8 mouse cellular contexts compared by ENCODE assay signal in the genomic region with DNA sequence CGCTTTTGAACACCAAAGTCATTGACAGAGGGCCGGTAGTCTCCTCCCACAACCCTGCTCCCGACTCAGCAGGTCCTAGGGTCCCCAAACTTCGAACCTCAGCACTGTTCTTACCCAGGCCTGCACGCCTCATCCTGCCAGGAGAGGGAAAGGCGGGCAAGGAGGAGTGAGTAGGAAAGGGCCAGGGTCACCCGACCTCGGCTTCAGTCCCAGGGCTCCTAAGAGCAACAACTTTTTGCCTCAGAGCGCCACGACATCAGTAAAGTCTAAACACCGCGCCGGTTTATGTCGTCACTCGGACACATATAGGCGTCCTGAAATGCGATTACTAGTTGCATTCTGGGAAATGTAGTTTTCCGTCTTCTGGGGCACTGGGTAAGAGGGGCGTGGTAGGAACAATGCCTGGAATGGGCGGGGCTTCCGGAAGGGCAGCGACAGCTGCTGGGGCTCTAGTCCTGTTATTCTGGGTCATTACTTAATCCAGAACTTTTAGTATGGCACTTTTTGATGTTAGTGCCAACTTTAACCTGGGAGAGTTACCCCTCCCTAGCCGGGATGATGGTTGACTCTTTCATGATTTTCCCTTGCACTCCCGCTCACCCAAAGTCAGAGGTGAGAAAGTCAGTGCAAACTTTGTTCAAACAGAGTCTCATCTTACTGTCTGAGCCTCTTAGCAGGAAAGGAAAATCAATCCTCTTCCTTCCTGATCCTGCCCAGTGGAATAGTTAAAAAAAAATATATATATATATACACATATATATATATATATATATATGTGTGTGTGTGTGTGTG. TPM values are rescaled to one million over a fixed set of nuclear protein-coding genes. Genes with fewer than 3 reads are reported as not detected.
A peak's percentile ranks its signal among the peaks of the same experiment; 100 is the strongest.
DNase-seq lines count a peak whose midpoint lies in the region; ATAC-seq and TF ChIP-seq lines count a peak whose summit lies in the region.

A gene (minus strand): TSS at position 310 of the 792 bp plus-strand sequence.

- WGBS in heart, embryonic 12.5 days = 2% methylated on average over 24 of the region's 24 CpGs
- under 1% methylated on average over 24 of the region's 24 CpGs for WGBS in kidney, postnatal 0 days
- WGBS in liver, embryonic 11.5 days = 1% methylated on average over 24 of the region's 24 CpGs
- WGBS in stomach, embryonic 14.5 days = 1% methylated on average over 24 of the region's 24 CpGs

- no peaks in the 10 kb centered on the region for H3K36me3 ChIP-seq in heart, embryonic 12.5 days
- H3K36me3 ChIP-seq in kidney, postnatal 0 days (ENCODE audit: insufficient read depth, low read length) = no peaks in the 10 kb centered on the region
- no peaks in the 10 kb centered on the region for H3K36me3 ChIP-seq in liver, embryonic 11.5 days (ENCODE audit: control insufficient read depth, insufficient read depth, low read length)
- H3K36me3 ChIP-seq in stomach, embryonic 14.5 days (ENCODE audit: control insufficient read depth, insufficient read depth, low read length) = no peaks in the 10 kb centered on the region

- ATAC-seq in erythroid progenitor cell, adult 5-6 weeks (replicated peaks; ENCODE audit: low FRiP score, poor library complexity, severe bottlenecking) = peak; percentile 96
- peak; percentile 100 for ATAC-seq in heart, embryonic 12.5 days (ENCODE audit: insufficient number of reproducible peaks, low FRiP score)
- peak; percentile 100 for ATAC-seq in kidney, postnatal 0 days (replicated peaks; ENCODE audit: low FRiP score, low read depth)
- peak; percentile 99 for ATAC-seq in liver, embryonic 11.5 days (replicated peaks; ENCODE audit: low FRiP score)
- peak; percentile 100 for ATAC-seq in stomach, embryonic 14.5 days (ENCODE audit: insufficient number of reproducible peaks, insufficient read depth, low FRiP score, low read depth)

- H3K9ac ChIP-seq in heart, embryonic 12.5 days = peak within 1 kb of the TSS; percentile 92
- H3K9ac ChIP-seq in kidney, postnatal 0 days (ENCODE audit: low read depth, low read length) = peak within 1 kb of the TSS; percentile 79
- H3K9ac ChIP-seq in liver, embryonic 11.5 days (ENCODE audit: low read depth, low read length) = peak within 1 kb of the TSS; percentile 69
- peak within 1 kb of the TSS; percentile 63 for H3K9ac ChIP-seq in stomach, embryonic 14.5 days (replicated peaks; ENCODE audit: low read depth, low read length)

- H3K4me3 ChIP-seq in heart, embryonic 12.5 days = peak within 1 kb of the TSS; percentile 97
- peak within 1 kb of the TSS; percentile 74 for H3K4me3 ChIP-seq in kidney, postnatal 0 days (replicated peaks; ENCODE audit: low read depth, low read length)
- peak within 1 kb of the TSS; percentile 70 for H3K4me3 ChIP-seq in liver, embryonic 11.5 days (ENCODE audit: low read depth, low read length)
- peak within 1 kb of the TSS; percentile 68 for H3K4me3 ChIP-seq in stomach, embryonic 14.5 days (ENCODE audit: low read depth, low read length)

- peak; percentile 93 for DNase-seq in CD4-positive helper T cell, adult 2 months (ENCODE audit: low read depth, low spot score)
- peak; percentile 87 for DNase-seq in brain, embryonic 18.5 days (ENCODE audit: low read depth, low spot score)
- DNase-seq in kidney, postnatal 0 days (ENCODE audit: low spot score) = peak; percentile 99
- DNase-seq in liver, embryonic 11.5 days (ENCODE audit: low spot score) = peak; percentile 80
- peak; percentile 93 for DNase-seq in naive thymus-derived CD4-positive, alpha-beta T cell, adult 2 months (ENCODE audit: low read depth)

- peak within 1 kb of the TSS; percentile 72 for H3K4me2 ChIP-seq in heart, embryonic 12.5 days
- H3K4me2 ChIP-seq in kidney, postnatal 0 days (ENCODE audit: low read length) = peak within 1 kb of the TSS; percentile 63
- peak within 1 kb of the TSS; percentile 80 for H3K4me2 ChIP-seq in liver, embryonic 11.5 days
- peak within 1 kb of the TSS; percentile 44 for H3K4me2 ChIP-seq in stomach, embryonic 14.5 days (replicated peaks; ENCODE audit: low read depth, low read length)

- H3K9me3 ChIP-seq in heart, embryonic 12.5 days (replicated peaks) = no peaks in the 10 kb centered on the region
- no peaks in the 10 kb centered on the region for H3K9me3 ChIP-seq in kidney, postnatal 0 days (replicated peaks; ENCODE audit: low read length)
- no peaks in the 10 kb centered on the region for H3K9me3 ChIP-seq in liver, embryonic 11.5 days (ENCODE audit: control insufficient read depth, low read length)
- no peaks in the 10 kb centered on the region for H3K9me3 ChIP-seq in stomach, embryonic 14.5 days (ENCODE audit: control insufficient read depth, low read depth, low read length)

- no peaks in the 10 kb centered on the region for H3K27me3 ChIP-seq in heart, embryonic 12.5 days (replicated peaks)
- no peaks in the 10 kb centered on the region for H3K27me3 ChIP-seq in kidney, postnatal 0 days (ENCODE audit: insufficient read depth, low read length)
- H3K27me3 ChIP-seq in liver, embryonic 11.5 days (replicated peaks; ENCODE audit: control insufficient read depth, insufficient read depth, low read length) = no peaks in the 10 kb centered on the region
- no peaks in the 10 kb centered on the region for H3K27me3 ChIP-seq in stomach, embryonic 14.5 days (ENCODE audit: control insufficient read depth, insufficient read depth, low read length)

- TF ChIP-seq CTCF in kidney, postnatal 0 days (IDR thresholded peaks at IDR 0.05; ENCODE audit: low read depth) = no peak

- peak within 1 kb of the TSS; percentile 64 for H3K27ac ChIP-seq in heart, embryonic 12.5 days (ENCODE audit: poor library complexity, severe bottlenecking)
- peak within 1 kb of the TSS; percentile 62; the same call in 1 of the 2 replicates for H3K27ac ChIP-seq in kidney, postnatal 0 days
- H3K27ac ChIP-seq in liver, embryonic 11.5 days (ENCODE audit: low read depth, low read length) = no peak within 1 kb of the TSS
- H3K27ac ChIP-seq in stomach, embryonic 14.5 days (ENCODE audit: low read length) = no peak within 1 kb of the TSS

- H3K4me1 ChIP-seq in heart, embryonic 12.5 days (replicated peaks) = no peaks in the 10 kb centered on the region
- no peaks in the 10 kb centered on the region for H3K4me1 ChIP-seq in kidney, postnatal 0 days (replicated peaks; ENCODE audit: insufficient read depth, low read length)
- no peaks in the 10 kb centered on the region for H3K4me1 ChIP-seq in liver, embryonic 11.5 days (replicated peaks; ENCODE audit: control insufficient read depth, insufficient read depth, low read length)
- no peaks in the 10 kb centered on the region for H3K4me1 ChIP-seq in stomach, embryonic 14.5 days (ENCODE audit: control insufficient read depth, insufficient read depth, low read length)

RNA-seq across cellular contexts. Expression of the gene that starts here (rescaled TPM):
- total RNA-seq in erythroid progenitor cell, adult 5-6 weeks (2015; ENCODE audit: low replicate concordance) = 10.1 and 21.0 TPM in 2 replicates
- 10.8 and 13.2 TPM in 2 replicates for total RNA-seq in erythroid progenitor cell, adult 5-6 weeks (2017; ENCODE audit: low replicate concordance)
- 47.1 and 49.6 TPM in 2 replicates for polyA plus RNA-seq in heart, embryonic 12.5 days (2016; fragmentation: Nextera tagmentation; extraction: Ambion mirVana)
- 83.3 and 83.6 TPM in 2 replicates for polyA plus RNA-seq in kidney, postnatal 0 days (2015; fragmentation: Nextera tagmentation; extraction: Ambion mirVana)
- 59.8 and 60.9 TPM in 2 replicates for polyA plus RNA-seq in liver, embryonic 11.5 days (2014; fragmentation: Nextera tagmentation; extraction: Ambion mirVana)
- polyA plus RNA-seq in stomach, embryonic 14.5 days (2014; fragmentation: Nextera tagmentation; extraction: Ambion mirVana) = 67.0 and 71.3 TPM in 2 replicates

Comparison
In these comparisons a context has a peak if more than half of its experiments do, and no peak if none do; other contexts are left out.
1. H3K27ac ChIP-seq: peak in heart, embryonic 12.5 days (single experiment) and kidney, postnatal 0 days (single experiment); none in liver, embryonic 11.5 days (single experiment) and stomach, embryonic 14.5 days (single experiment).
2. Peak in every context shown above with its lines, with median percentiles within 50 percentile points of each other: DNase-seq, ATAC-seq, H3K4me2 ChIP-seq, H3K4me3 ChIP-seq and H3K9ac ChIP-seq.